Mouse (Mus musculus) C2C12 (cell line): ENCODE measurements at regions not wholly inside any gene's neighbourhood (a gene's known extent, or its start where the extent isn't known, plus 50 kb on each side); places are given as distances from the start of the nearest gene placed in this dataset.

Source experiments
- H3K27me3 ChIP-seq: one replicate; pipeline ENCODE4 v1.6.1; 2011; ENCODE audit not compliant: control insufficient read depth, insufficient read depth, insufficient read length
- H3K36me3 ChIP-seq: one replicate; pipeline ENCODE4 v1.6.1; 2011; ENCODE audit not compliant: control insufficient read depth, insufficient read depth
- H3K4me3 ChIP-seq: one replicate; pipeline ENCODE4 v1.5.1; 2011; ENCODE audit warnings: mild to moderate bottlenecking, control low read depth; ENCODE audit not compliant: poor library complexity, insufficient read depth, severe bottlenecking
- H3K79me2 ChIP-seq: one replicate; pipeline ENCODE4 v1.6.1; 2011; ENCODE audit not compliant: control insufficient read depth, insufficient read depth
- H3K79me3 ChIP-seq: one replicate; pipeline ENCODE4 v1.6.1; 2011; ENCODE audit warnings: low read depth, control low read depth
- H3ac ChIP-seq: one replicate; pipeline ENCODE3; 2011; ENCODE audit warnings: low read depth; ENCODE audit not compliant: control insufficient read depth, insufficient read length
- CEBPB ChIP-seq: IDR thresholded peaks from one replicate; pipeline ENCODE4 v1.6.1; 2011; ENCODE audit warnings: low read depth, mild to moderate bottlenecking, control low read depth, moderate library complexity
- CTCF ChIP-seq: IDR thresholded peaks from one replicate; pipeline ENCODE4 v1.5.1; 2011; ENCODE audit not compliant: control insufficient read depth, insufficient read depth, insufficient read length
- FOSL1 ChIP-seq: IDR thresholded peaks from one replicate; pipeline ENCODE4 v1.8.0; 2011; ENCODE audit warnings: mild to moderate bottlenecking, low read length; ENCODE audit not compliant: poor library complexity, insufficient read depth, severe bottlenecking
- MAX ChIP-seq: IDR thresholded peaks from one replicate; pipeline ENCODE4 v1.6.1; 2011; ENCODE audit warnings: mild to moderate bottlenecking, control low read depth
- MYOD1 ChIP-seq: IDR thresholded peaks from one replicate; pipeline ENCODE4 v1.6.1; 2011; ENCODE audit warnings: low read depth; ENCODE audit not compliant: control insufficient read depth, insufficient read length
- MYOG ChIP-seq: IDR thresholded peaks from one replicate; pipeline ENCODE4 v1.6.1; 2011; ENCODE audit not compliant: control insufficient read depth, insufficient read length; ENCODE audit errors: extremely low read depth
- USF1 ChIP-seq: IDR thresholded peaks from one replicate; pipeline ENCODE4 v1.6.1; 2011; ENCODE audit warnings: low read depth, mild to moderate bottlenecking, control low read depth, moderate library complexity

DNA sequence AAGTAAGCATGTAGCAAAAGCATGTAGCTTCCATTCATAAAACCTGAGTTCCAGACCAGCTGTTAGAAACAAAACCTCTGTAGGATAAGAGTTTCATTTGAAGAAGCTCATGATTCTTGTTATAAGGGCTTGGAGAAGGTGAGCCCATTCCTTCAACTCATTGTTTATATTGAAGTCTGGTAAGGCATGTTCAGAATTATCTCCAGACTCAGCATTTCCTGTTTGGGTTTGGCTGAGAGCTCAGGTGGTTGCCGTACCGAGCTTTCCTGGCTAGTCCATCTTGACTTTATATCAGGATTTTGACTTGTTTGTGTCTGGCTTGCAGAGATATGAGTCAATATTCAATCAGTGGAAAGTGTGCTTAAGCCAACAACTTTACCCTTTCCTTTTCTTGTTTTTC is 154.6 kb upstream of the 2610001J05Rik start:
- H3K4me3 ChIP-seq, result no peak overlapping the region
- H3ac ChIP-seq, result no peak overlapping the region
- no peaks in the 10 kb centered on the region for H3K36me3 ChIP-seq
- no peaks in the 10 kb centered on the region for H3K27me3 ChIP-seq
- H3K79me2 ChIP-seq, result no peaks in the 10 kb centered on the region
- TF ChIP-seq FOSL1, result no peak
- no peaks in the 10 kb centered on the region for H3K79me3 ChIP-seq

- H3K79me3 ChIP-seq, result no peaks in the 10 kb centered on the region
- no peaks in the 10 kb centered on the region for H3K36me3 ChIP-seq
- no peak overlapping the region for H3ac ChIP-seq
- TF ChIP-seq CEBPB, result no peak
- TF ChIP-seq MAX, result no peak
- TF ChIP-seq CTCF, result no peak
- no peak overlapping the region for H3K4me3 ChIP-seq
- H3K79me2 ChIP-seq, result no peaks in the 10 kb centered on the region
- no peaks in the 10 kb centered on the region for H3K27me3 ChIP-seq
Observed at GRCm38 (mm10) chr6:14018928-14019327, 147.6 kb upstream of the 2610001J05Rik start.

DNA sequence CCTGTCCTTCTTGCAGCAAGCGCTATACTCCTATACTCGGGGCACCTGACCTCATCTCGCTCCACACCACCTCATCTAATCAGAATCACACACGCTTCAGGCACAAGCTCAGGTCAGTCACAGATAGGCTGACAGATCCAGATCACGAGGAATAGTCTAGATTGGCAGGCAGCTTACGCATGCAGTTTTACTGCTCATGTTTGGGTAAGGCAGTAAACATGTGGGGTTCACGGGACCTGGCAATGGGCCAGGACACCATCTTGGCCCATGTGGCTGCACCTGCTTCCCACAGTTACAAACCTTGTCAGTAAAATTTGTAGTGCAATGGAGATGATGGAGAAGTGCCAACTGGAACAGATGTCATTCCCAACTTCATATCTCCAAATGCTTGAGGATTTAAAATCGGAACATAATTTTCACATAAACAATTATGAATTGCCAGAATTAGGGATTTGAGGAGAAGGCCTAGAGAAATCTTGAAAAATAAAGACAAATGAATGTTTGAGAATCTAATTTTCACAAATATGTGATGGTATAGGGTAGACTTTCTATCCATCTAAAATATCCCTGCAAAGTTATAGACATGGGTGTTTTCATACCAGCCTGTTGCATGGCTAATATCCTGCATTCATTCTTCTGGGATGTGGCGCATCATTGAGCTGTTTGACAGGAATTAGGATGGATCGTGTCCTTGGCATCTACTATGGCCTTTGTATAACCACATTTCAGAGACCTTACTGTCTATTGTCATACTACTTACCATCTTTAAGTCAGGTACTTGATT is 111.5 kb upstream of the 2610001J05Rik start:
- Histone ChIP-seq H3K79me3 (no peaks in the 10 kb centered on the region), H3K79me2 (no peaks in the 10 kb centered on the region), H3K27me3 (no peaks in the 10 kb centered on the region), H3K4me3 (no peak overlapping the region), H3K36me3 (no peaks in the 10 kb centered on the region), H3ac (no peak overlapping the region)
- TF ChIP-seq MAX (no peak), MYOD1 (no peak), CTCF (no peak), MYOG (no peak), USF1 (no peak), FOSL1 (no peak), CEBPB (no peak)

DNA sequence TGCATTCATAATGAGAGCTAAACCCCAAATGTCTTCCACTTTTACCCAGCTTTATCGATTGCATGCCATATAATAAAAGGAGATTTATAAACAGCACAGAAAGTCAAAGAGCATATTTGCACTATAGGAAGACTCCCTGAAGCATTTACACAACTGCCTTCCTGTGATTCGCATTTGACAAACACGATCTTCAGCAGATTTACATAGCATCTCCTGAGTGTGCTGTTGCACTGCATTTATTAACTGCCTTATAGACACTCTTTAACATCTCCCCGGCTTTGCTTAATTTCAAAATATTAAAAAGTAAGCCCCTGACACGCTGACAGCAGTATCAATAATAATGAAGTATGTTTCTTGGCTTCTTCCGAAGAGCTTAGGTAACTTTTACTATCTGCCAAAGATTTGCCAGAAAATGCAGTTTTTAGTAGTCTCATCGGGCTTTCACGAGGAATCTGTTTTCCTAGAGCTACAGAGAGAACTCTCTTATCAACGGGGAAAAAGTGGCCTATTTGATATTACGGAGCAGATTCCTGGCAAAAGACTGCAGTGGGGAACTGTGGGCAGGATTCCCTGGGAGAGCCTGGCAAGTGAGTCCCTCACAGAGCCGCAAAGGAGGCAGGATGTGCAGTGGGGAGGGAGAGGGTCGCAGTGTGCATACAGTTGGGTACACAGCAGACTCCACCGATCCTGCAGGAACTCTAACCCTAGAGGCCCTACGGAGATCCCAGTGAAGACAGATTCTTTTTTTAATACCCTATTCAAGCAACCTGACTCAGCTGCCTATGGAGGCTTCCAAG is 103.6 kb upstream of the 2610001J05Rik start:
- Histone ChIP-seq H3K79me2 (no peaks in the 10 kb centered on the region), H3K79me3 (no peaks in the 10 kb centered on the region), H3ac (no peak overlapping the region), H3K27me3 (no peaks in the 10 kb centered on the region), H3K4me3 (no peak overlapping the region), H3K36me3 (no peaks in the 10 kb centered on the region)
- TF ChIP-seq FOSL1 (no peak), USF1 (no peak), MAX (no peak), MYOD1 (no peak), MYOG (no peak), CEBPB (no peak), CTCF (no peak)

DNA sequence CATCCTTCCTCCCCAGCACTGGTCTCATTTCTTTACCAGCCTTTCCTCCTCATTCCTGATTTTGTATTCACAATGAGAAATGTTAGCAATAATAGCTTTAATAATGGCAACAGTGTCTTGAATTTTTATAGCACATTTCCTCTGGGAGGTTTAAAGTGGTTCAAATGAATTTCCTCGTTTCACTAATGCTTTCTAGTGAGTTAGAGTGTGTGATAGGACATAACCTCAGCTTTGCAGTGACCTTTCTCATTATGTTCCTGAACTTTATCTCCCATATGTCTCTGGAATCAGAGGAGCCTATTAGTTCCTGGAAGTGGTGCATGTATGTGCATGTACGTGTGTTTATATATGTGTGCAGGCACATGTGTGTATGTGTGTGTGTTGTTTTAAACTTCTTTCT is 93.2 kb upstream of the 2610001J05Rik start:
- H3K36me3 ChIP-seq, result no peaks in the 10 kb centered on the region
- H3K4me3 ChIP-seq, result no peak overlapping the region
- no peak overlapping the region for H3ac ChIP-seq
- H3K79me3 ChIP-seq, result no peaks in the 10 kb centered on the region
- H3K79me2 ChIP-seq, result no peaks in the 10 kb centered on the region
- no peaks in the 10 kb centered on the region for H3K27me3 ChIP-seq
- TF ChIP-seq FOSL1 (no peak), MYOG (no peak), USF1 (no peak), MYOD1 (no peak), MAX (no peak), CEBPB (no peak), CTCF (no peak)

DNA sequence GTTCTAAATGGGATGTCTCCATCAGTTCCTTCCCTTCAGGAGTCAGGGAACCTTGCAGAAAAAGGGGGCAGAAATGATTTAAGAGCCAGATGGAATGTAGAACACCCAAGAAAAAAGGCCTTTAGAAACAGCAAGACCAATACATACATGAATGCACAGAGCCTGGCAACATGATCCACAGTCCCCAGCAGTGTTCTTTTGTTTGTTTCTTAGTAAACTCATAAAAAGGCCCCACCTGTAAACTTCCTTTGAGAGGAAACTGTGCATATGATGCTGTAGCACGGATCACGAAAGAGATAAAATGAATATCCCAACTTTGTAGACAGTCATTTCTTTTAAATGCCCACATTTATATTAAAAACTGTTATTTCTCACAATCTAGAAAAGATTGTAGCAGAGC is 92.7 kb upstream of the 2610001J05Rik start:
- Histone ChIP-seq H3ac (no peak overlapping the region), H3K79me2 (no peaks in the 10 kb centered on the region), H3K4me3 (no peak overlapping the region), H3K27me3 (no peaks in the 10 kb centered on the region), H3K79me3 (no peaks in the 10 kb centered on the region), H3K36me3 (no peaks in the 10 kb centered on the region)
- no peak for TF ChIP-seq MYOG
- TF ChIP-seq CEBPB, result no peak
- TF ChIP-seq CTCF, result no peak
